Mouse (Mus musculus) kidney, adult 8-10 months (tissue): Measurements from ENCODE around the gene Efcab6.
A peak's percentile ranks its signal among the peaks of the same experiment; 100 is the strongest.
"Not testable (repeated sequence)": the region's sequence is repeated elsewhere in the genome, so short reads cannot be mapped to it uniquely, and the experiment has no call there.

Source experiments
- DNase-seq, 2 experiments: peaks; one replicate each; pipeline ENCODE4 v3.0.0; 2022

Gene Efcab6

DNA sequence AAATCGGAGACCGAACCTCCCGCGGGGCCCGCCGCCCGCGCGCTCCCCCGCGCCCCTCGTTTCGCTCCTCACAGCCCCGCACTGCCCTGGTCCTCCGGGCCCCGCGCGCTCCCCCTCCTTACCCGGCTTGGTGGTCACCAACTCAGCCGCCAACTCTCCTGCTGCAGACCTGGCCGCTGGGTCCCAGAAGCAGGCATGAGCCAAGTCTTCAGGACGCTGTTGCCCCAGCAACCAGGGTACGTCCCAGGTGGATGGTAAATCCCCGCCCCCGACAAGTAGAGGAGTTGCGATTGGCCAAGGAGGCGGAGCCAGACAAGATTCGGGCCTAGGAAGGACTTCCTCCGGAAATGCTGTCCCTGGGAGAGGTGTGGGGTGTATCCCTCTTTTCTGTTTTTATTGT, at the start of gene Efcab6:
Gene Efcab6, minus strand, starts transcription at position 240 of the 400 bp plus-strand sequence.
- DNase-seq, result no peak

DNA sequence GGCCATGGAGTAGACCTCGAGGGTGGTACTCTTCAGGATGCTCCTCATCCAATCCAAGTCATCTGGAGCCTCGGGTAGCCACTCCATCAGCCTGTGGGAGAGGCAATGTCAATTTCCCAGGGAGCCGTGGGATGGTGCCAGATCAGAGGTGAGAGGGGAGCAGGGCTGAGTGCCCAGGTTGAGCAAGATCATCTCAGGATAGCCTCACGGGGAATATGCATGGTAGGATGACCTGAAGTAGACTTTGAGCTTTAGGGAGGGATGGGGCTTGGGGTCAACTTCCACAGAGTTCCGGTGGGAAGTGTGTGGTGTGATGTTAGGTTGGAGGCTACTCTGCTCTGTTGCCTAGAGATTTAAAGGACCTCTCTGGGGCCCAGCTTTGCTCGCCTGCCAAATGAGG, 48.7 kb upstream of the Efcab6 start:
- no peak for DNase-seq

DNA sequence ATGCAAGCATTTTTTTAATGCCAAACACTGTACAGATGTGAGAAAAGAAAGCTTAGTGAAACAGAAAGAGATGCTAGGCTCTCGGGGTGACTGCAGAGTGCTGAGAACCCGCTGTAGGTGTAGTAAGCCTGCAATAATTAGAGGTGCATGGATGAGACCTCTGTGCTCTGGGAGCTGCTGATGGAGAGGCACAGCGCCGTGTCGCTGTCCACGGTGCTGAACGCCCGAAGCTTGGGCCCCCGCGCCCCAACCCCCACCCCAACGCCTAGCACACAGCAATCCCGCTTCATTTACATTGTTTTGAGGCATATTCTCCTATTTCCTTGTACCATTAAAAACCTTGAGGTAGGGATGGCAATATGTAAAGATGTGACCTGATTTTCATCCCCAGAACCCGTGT, 43.7 kb upstream of the Efcab6 start:
- DNase-seq, result peak in 1 of 2 experiments; percentile 9

DNA sequence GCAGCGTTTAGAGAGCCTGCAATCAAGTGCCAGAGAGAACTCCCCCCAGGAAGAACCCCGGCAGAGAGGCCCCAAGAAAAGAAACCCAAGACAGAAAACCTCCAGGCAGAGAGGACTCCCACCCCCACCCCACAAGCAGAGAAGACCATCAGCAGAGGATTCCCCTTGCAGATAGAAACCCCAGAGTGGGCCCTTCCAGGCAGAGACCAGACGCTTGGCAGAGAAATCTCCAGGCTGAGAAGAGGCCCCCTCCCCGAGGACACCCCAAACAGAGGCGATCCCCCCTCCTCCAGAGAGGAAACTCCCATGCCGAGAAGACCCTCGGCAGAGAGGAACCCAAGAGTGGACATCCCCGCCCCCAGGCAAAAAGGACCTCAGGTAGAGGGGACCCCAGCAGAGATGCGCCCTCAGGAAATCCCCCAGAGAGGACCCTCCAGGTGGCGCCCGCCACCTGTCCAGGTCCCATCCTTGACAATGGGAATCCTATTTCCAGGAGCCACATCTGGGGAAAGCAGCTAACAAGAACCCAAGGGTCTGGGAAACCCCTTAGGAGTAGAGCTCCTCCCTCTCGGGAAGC, 40.8 kb upstream of the Efcab6 start:
- no peak for DNase-seq

DNA sequence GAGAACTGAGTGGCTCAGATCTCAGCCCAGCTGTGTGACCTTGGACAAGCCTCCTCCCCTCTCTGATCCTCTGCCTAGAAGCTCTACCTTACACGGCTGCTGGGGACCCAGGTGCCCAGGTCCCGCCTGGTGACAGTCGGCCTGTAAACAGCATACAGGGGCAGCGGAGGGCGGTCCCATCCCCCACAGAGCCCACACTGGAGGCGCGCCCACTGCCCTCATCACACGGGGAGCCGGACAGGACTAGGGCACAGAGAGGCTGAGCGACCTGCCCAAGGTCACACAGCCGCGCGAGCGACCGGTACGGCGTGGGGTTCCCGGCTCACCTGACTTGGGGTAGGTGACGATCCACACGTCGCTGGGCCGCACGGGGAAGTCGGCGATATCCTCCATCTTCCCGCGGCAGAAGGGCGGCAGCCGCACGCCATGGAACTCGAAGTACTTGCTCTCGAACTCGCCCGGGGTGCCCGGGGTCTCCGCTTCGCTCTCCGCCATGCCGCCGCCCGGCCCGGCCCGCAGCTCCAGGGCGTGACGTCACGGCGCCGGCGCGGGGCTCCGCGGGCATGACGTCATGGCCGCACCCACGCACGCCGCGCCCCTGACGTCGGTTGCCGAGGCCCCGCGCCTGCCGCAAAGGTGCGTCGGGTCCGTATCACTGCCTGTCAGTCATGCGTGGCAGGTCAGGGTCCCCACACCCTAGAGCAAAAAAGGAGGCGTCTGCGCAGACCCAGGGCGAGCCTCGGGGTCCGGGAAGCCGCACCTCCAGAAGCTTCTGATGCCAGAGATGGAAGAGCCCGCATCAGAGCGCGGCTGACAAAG, 40.1 kb upstream of the Efcab6 start, which contains the start of gene Sult4a1:
Gene Sult4a1, minus strand, starts transcription at position 650 of the 819 bp plus-strand sequence.
- DNase-seq, result no peak

DNA sequence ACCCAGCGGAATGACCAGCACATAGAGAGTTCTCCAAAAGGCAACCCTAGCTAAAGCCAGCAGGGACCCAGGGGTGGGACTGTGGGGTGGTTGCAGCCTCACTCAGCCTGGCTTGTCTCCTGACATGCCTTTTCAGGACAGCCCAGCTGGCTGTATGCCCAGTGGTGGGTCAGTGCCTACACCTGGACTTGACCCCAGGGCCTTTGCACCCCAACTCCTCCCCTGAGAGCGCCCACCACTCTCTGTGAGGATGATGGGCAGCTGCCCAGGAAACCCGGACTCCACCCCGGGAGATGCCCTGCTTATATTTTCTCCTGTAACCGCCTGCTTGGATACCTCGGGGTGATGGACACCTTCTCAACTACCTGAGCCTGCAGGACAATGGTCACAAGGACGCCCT, 39.4 kb upstream of the Efcab6 start:
- no peak for DNase-seq

DNA sequence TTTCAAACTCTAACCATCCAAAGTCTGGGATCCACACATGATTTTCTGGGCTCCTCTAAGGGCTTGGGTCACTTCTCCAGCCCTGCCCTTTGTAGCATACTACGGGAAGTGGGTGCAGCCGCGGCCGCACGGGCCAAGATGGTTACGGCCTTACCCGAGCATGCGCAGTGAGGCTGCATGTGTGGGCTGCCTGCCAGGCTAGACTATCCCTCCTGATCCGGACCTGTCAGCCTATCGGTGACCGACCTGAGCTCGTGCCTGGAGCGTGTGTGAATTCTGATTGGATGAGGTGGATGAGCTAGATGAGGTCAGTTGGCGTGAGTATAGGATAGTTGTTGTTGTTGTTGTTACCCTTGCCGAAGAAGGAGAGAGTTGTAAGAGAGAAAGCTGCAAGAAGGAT, 32.4 kb upstream of the Efcab6 start:
- not testable (repeated sequence) for DNase-seq

DNA sequence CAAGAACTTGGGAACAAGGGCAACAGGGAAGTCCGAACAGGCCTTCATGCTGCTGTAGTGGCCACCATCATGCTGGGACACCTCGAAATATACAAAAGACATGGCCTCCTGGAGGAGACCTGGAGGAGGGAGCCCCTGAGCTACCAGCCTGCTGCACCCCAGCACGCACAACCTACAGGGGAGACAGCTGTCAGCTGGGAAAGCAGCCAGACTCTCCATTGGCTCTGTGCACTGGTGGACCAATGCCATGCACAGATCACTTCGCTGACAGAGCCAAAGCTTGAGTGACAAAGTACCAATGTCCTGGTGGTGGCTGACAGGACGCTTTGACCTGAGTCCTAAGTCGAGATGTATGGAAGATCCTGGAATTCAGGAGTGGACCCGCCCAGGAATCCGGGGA, 30.9 kb upstream of the Efcab6 start:
- no peak for DNase-seq

DNA sequence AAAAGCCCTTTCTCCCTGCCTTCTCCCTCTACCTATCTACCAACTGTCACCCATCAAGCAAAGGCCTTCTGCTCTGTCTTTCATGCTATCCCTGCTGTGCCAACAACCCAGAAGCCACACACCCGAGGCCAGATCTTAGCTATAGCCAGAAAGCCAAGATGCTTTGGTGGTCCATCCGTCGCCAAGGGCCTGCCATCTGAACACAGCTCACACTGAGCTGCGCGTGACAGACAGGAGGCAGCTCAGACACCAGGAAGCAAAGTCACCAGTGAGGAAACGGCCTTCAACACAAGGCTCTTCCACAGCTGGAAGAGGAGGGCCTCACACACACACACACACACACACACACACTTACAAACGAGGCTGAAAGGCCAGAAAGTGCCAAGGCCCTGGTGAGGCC, 29.7 kb upstream of the Efcab6 start:
- no peak for DNase-seq

DNA sequence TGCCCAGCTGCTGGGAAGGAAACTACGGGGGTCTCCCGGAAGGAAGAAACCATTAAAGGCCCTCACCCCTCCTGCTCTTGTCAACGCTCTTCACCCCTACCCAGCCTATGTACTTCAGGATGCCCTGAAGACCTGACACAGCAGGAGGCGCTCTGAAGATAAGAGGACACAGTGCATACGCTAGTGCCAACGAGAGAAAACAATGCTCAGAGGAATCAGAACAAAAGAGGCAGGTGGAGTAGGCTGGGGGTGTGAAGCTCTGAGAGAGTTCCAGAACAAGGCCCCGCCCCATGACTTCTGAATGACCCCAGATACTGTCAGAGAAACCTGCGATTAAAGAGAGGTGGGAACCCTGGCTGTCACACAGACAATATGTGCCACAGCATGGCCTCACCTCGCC, 21.6 kb upstream of the Efcab6 start:
- no peak for DNase-seq

DNA sequence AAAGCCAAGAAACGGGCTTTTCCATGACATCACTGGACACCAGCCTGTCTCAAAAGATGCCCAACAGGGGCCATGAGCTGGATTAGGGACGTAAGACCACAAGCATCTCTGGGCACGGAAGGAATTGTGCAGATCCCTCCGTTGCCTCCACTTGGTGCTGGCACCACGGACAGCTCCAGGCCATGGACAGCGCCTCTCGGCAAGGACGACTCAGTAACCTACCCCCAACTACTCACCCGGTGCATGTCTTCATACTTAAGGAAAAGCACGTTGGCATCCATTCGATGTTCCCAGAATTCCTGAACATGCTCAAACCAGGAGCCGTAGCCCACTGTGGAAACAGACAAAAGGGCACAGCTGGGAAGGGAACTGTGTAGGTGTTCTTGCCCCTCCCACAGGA, 21.2 kb upstream of the Efcab6 start:
- DNase-seq, result no peak

DNA sequence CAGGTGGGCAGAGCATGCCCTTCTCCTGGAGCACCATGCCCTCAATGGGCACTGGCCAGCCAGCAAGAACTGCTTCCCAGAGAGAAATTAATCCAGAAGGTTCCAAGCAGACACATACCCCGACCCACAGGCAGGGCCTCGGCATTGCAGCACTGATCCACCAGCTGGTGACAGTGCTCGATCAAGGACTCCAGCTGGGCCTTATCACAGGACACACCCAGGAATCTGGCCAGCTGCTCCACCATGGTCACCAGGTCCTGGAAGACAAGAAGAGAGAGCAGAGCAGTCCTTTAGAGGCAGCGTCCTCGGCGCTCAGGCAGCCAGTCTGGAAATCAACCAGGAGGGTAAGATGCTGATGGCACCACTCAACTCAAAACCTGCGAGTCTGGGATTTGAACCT, 14.9 kb upstream of the Efcab6 start:
- no peak for DNase-seq

DNA sequence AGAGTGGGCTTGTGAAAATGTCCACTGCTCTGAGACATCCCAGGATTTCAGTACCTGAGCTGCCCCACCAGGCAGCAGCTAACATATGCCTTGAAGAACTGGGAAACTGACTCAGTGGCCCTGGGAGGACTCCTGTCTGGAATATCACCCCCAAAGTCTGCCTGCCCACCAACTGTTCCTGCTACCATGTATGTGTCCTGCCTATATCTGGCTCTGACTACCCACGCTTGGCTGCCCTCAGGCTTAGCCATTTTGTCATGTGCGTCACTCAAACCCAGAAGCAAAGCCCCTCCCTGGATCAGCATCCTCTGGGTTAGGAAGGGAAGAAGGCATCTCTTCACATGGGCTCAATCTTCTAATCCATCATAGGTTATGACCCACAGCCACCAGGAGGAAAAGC, 14.3 kb upstream of the Efcab6 start:
- no peak for DNase-seq

DNA sequence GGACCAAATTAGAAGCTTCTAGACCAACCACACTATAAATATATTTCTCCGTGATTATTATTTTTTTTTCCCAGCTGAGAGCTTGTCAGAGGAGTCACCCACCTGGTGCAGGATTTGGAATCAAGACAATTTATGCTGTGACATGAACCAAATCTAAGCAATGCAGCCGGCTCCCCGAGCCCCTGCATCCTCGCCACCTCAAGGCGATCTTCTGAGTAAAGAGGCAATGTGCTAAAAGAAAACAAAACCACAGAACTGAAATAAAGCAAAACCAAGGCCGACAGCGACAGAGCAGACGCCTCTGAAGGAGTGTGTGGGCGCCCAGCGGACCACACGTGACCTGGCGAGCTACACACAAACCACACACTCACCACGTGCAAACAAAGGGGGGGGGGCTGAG, 13.5 kb upstream of the Efcab6 start:
- no peak for DNase-seq

DNA sequence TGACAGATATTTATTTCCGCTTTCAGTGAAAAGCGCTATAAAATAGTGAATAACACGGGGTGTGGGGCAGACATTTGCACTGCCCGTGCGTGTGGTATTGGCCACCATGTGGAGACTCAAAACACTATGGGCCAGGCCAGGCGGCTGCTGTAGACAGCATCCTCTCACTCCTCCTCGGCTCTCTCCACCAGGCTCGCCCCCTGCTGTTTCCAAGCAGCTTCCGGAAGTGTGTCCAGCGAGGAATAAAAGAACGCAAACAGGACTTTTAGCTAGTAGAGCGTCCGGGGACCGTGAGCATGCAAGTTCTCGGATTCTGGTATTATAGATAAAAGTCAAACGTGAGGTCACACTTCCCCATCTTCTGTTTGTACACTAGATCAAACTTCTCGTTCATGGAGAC, 12.0 kb upstream of the Efcab6 start:
- DNase-seq, result no peak

DNA sequence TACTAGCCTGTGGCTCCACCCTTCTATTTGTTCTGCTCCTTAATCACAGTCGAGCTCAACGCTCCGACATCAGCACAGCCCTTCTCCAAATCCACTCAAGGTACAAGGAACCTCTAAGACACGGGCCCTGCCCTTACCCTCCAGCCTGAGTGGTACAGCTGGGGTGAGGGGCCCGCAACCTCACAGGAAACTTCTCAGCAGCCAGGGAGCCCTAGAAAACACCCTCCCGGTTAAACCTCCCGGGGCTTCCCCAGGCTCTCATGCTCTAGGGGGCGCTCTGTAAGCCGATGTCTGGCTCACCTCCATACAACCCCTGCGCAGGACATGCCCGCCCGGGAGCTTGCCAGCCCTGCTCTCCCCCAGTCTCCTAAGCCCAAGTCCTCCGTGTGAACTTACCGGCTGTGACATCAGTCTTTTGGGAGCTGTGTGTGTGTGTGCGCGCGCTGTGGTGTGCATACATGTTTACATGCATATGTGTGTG, 9.6 kb upstream of the Efcab6 start:
- no peak for DNase-seq

DNA sequence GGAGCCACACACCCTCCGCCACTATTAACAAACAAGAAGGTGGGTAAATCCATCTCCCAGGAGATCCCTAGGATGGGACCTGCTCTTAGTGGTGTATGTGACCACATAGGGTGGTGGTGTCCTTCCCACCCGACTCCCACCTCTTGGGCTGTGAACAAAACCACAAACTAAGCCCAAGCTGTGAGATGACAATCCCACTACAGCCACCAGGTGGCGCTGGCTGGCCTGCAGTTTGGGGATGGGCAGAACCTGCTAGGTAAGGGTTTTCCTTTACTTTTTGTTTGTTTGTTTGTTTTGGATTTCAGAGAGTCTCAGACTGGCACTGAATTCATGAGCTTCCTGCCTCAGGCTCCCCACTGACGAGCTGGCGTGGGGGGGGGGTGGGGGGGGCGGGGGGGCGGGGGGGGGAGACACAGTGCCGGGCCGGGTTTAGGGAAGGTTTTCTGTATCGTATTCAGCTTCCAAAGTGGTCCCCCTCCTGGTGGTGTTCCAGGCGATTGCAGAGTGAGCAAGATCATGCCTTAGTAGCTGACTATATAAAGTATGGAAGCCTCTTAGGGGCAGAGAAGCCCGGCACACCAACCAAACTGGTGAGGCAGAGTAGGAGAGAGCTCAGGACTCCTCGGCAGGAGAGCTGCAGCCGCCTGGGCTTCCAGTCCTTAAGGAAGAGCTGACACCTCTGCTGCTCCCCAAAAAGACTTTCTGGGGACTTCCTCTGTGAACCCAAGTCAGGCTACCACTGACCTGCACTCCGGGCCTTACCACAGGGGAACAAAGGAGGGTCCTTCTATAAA, 8.9 kb upstream of the Efcab6 start:
- peak in 1 of 2 experiments; percentile 60 for DNase-seq

DNA sequence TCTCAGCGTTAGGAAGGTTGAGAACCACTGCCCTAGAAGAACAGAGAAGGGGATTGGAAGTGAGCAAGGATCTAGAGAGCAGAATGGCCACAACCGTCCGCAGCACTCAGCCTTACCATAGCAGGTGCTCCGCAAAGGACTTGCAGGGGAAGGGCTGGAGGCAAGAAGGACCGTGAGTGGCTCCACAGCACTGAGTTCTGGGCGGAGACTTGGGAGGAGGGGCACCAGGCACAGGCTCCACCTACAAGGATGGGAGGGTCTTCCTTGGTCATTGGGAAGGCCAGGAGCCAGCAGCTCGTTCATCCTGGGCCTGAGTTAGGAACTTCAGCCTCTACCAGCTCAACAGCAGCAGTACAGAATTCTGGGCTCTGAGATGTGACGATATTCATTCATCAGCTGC, 7.9 kb upstream of the Efcab6 start:
- DNase-seq, result no peak

DNA sequence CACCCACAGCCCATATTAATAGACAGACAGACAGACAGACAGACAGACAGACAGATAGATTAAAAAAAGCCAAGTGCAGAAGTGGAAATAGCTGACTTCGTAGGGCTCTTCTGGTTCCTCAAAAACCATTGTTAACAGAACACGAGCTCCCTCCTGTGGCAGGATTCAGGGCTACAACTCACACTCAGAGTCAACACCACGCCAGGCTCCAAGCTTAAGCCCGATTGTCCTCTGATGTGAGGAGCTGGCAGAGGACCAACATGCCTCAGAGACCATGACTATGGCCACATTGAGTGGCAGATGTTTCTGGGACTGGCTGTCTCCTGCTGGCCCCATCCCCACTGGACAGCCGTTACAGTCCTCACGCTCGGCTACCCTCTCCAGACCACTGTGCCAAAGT, 7.0 kb upstream of the Efcab6 start:
- DNase-seq, result peak; percentile 10 to 48

DNA sequence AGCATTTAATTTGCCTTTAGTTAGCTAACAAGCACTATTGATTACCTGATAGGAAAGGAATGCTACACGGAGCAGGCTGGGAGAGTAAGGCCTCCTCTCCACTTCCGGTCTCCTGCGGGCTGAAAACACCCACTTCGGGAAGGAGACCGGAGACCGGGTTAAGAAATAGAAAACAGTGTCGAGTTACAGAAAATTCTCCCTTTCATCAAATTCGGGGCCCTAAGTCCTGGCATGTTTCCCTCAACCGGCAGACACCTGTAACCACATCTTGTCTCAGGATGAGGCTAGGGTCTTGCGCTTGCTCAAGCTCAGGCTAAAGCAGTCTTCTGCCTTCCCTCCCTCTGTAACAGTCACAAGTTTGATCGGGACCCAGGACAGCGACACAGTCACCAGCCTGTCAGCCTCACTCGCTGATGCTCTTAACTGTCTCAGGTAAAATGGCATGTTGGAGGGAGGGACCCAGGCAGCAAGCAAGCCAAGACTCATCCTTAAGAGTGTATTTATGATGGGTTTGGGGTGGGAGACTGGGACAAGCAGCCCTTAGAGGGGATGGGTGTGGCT, 5.0 kb upstream of the Efcab6 start:
- DNase-seq, result no peak

DNA sequence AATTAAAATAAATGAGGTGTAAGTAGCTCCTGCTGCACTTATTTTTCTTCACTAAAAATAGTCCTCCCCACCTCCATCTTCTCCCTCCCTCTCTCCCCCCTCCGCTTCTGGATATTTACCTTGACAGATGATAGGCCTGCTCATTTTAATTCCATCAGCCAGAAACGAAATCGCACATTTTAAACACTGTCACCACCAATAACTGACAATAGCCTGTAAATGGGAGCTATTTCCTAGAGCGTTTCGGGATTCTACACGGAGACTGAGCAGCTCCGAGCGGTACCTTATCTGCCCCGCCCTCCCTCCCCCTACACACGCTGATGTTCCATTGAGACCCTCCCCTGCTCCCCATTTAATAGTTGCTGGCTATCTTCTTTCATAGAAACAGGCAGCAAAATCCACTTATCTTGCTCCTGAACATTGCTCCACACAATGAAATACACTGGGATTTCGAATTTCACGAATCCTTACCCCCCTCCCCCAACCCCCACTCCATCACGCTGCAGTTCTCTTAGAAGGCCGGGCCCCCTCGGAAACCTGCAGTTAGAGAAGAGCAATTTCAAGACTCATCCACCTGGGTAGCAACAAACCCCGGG, 4.4 kb upstream of the Efcab6 start:
- no peak for DNase-seq

DNA sequence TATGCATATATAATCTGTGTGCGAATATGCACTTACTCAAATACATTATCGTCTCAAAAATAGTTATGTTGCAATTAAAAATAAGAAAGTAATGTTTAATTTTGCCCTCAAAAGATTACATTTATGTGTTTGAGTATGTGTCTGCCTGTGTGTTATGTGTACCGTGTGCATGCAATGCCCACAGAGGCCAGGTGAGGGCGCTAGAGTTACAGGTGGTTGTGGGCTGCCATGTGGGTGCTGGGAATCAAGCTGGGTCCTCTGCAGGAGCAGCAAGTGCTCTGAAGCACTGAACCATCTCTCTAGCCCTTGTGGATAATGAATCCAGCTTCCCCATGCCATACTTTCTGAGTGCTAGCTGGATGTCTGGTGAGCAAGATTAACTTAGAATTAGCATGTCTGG, 522 bp upstream of the Efcab6 start:
- no peak for DNase-seq

DNA sequence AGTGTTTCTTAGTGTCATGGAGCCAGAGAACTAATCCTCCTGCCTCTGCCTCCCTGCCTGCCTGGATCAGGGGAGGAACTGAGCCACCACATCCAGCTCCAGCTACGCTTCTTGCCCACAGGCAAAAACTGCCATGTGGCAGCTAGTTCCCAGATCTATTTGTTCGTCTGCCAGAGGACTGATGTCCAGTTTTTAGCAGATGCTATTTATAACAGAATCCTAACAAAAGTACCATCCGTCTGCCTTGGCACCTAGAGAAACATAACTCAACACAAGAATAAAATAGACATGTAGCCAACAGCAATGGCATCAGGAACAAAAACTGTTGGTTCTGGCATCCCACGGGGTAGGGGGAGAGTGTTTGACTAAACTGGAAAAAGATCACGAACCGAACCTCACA, 6.3 kb downstream of the Efcab6 start:
- DNase-seq, result no peak
